Mouse (Mus musculus): Measurements from ENCODE around the gene Atp2a2. TPM values are rescaled to one million over a fixed set of nuclear protein-coding genes. Genes with fewer than 3 reads are reported as not detected.

Gene Atp2a2
- total RNA-seq, 1 experiment from 2014 or later: 107 TPM

DNA sequence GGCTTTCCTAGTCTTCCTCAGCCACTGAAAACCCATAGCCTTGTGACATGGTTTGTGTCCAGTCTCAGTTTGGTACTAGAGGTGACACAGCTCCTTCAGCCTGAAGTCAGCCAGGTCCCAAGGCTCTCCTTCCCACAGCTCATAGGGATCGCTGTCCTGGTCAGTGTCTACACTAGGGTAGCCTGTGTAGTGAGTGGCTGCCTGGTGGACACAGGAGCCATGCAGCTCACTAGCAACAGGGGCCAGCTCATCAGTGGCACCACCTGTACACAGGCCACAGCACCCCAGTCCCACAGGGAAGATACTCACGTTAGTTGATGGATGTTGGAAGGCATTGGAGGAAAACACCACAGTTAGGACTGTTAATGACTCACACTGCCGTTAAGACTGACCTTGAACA, 46.4 kb downstream of the Atp2a2 start:
- ATAC-seq (replicated peaks; ENCODE audit: low read depth, poor library complexity, severe bottlenecking): no peak

DNA sequence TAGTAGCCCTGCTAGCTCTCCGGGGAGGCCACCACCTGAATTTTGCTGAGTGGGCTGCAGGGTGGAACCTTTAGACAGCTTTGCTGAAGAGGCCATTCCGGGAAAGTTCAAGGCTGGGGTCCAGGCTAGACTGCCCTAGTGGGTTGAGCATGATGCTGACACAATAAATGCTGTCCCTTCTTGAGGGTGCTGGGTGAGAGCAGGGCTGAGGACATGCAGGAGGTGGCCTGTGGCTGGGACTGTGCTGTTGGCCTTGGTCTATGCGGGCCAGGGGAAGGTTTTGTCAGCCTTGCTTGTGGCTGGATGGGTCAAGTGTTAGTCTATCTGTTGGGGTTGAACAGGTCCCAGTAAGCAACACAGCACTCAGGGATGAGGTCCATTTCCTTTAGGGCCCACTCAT, 47.1 kb downstream of the Atp2a2 start:
- ATAC-seq (replicated peaks; ENCODE audit: low read depth, poor library complexity, severe bottlenecking): no peak

DNA sequence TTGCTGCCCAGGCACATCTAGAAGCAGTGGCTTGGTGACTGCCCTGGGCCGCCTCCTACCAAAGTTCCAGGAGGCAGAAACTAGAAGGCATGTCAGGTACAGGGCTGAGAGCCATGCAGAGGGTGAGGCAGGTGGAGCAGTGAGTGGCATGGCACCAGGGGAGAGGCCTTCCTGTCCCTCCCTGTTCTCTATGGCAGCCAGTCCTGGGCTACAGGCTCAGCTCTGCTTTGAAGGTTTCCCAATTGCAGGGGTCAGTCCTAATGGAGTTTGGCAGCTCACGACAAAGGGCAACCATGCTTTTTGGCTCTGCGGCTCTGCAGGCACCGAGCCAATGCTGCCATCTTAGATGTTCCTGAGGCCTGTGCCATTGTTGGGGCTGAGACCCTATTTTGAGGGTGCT, 47.6 kb downstream of the Atp2a2 start:
- no peak for ATAC-seq (replicated peaks; ENCODE audit: low read depth, poor library complexity, severe bottlenecking)

DNA sequence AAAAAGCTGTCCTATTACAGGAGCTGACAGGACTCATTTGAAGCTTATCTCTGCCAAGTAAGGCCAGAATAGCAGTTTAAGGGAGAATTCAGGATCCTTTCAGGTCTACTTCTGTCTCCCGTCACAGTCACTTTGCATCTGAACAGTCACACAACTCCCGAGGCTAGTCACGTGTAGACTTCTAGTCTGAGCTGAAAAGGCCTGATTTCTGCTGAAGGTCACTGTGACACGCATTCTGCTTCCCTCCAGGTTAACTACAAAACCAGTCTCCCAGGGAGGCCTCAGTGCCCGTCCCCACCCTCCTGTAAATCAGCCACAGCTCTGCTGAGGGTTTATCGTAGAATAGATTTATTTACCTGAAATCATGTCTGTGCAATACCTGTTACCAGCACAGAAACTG, 48.8 kb downstream of the Atp2a2 start:
- no peak for ATAC-seq (replicated peaks; ENCODE audit: low read depth, poor library complexity, severe bottlenecking)

DNA sequence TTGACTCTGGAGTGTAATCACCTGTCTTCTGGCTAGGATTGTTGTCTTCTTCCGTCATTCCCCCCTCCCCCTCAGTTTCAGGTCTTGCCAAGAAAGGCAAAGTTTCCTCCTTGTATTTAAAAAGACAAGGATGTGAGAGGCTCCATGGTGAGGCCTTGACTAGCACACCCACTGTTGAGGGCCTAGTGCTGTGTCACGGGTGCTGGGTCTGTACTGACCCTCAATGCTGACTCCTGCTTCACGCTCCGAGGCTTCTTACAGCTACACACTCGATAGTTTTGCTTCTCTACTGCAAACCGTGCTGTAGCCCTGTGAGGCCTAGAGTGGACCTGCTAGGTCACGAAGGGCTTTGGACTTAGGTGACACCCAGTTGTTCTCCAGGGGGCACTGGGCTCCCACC, 49.8 kb downstream of the Atp2a2 start:
- no peak for ATAC-seq (replicated peaks; ENCODE audit: low read depth, poor library complexity, severe bottlenecking)

DNA sequence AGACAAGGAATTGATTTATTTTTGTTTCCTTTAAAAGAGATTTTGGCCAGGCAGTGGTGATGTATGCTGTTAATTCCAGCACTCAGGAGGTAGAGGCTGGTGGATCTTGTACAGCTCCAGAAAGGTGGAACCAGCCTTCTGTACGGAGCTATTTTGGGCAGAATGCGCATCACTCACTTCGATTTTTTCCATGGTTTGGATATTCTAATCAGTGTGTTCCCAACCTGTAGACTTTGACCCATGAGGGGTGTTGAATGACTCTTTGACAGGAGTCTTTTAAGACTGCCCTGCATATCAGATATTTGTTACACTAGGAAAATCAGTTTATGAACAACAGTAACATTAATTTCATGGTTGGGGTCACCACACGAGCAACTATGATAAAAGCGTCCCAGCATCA, 50.7 kb downstream of the Atp2a2 start:
- no peak for ATAC-seq (replicated peaks; ENCODE audit: low read depth, poor library complexity, severe bottlenecking)

DNA sequence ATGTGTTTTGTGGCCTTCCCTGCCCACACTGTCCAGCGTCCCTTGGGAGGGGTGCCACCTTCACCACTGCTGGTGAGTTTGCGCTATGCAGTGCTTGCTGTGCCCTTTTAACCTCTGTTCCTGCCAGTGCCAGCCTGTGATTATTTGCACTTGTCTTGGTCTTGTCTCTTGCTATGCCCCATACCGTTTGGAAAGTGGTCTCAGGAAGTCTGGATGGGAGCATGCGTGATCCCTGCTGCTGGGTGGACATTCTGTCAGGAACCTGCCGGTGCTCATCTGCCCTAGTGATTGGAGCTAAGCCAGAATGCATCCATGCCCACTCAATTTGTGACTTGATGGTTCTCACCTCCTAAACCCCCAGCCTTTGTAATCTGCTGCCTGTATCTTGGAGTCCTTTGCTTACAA, 51.1 kb downstream of the Atp2a2 start:
- no peak for ATAC-seq (replicated peaks; ENCODE audit: low read depth, poor library complexity, severe bottlenecking)

DNA sequence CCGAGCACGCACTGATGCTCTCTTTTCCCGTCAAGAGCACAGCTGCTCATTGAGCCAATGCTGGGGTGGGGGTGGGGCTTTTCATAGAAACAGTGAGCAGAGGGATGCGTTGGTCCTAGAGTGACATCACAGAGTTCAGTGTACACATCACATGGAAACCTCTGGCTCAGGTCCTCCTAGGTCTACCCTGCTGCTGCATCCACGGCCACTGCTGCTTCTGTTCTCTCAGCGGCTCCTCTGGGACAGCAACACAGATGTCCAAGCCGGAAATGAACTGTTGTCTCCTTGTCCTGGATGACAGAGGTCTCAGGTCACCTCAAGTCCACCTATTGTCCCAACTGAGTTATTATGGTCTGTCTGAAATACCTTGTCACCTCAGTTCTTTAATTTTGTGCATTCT, 52.1 kb downstream of the Atp2a2 start:
- no peak for ATAC-seq (replicated peaks; ENCODE audit: low read depth, poor library complexity, severe bottlenecking)

DNA sequence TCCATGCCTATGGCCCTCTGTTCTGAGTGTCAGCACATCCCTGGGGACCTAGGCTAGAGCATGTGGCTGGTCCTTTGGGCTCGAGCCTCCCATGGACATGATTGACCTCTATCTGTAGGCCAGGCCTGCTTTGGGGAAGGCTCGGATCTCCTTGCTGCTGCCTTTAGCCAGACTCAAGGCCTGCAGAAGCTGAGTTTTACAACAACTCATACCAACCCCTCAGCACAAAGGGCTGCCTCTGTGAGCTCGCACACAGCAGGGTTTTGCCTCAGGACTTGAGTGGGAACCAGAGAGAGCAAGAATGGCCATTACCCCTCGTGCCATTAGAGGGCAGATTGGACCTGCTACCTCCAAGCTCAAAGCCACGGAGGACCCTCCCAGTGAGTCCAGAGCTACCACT, 53.2 kb downstream of the Atp2a2 start:
- no peak for ATAC-seq (replicated peaks; ENCODE audit: low read depth, poor library complexity, severe bottlenecking)

DNA sequence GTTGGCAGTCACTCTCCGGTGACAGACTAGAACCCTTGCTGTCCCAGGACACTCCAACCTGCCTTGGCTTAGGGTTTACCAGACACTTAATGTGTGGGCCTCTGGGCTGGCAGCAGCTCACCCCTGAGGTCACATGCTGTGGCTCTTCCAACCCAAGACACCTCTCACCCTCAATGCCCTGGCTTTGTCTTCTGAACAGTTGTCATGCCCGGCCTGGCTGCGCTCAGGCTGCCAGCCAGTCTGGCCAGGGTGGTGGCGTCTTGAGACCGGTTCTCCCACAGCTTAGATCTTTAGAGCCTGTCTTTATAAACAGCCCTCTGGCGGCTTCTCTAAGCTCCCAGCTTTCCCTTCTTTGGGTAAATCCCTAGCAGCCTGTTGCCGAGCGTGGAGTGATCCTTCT, 54.2 kb downstream of the Atp2a2 start:
- no peak for ATAC-seq (replicated peaks; ENCODE audit: low read depth, poor library complexity, severe bottlenecking)

DNA sequence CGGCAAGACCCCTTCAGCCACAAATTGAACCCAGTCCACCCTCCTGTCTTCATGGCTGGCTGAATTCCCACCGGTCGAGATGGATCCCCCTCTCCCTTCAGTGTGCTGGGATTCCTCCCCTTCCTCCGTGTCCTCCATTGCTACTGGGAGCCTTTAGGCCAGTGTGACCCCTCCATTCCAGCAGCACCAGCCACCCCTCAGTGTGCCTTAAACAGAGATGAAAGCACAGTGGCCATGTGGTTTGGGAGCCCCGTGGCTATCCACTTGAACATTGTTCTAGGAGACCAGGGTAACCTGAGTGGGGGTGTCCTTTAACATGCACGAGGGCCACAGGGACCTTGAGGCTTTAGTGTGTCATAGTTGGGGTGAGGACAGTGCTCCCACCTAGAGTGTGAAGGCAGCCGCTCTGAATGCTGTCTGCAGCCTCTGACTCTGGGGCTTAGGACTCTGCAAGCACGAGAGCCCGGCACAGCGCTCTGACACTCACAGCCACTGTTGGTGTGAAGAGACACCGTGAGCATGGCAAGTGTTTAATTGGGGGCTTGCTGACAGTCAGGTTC, 56.9 kb downstream of the Atp2a2 start:
- ATAC-seq (replicated peaks; ENCODE audit: low read depth, poor library complexity, severe bottlenecking): no peak

DNA sequence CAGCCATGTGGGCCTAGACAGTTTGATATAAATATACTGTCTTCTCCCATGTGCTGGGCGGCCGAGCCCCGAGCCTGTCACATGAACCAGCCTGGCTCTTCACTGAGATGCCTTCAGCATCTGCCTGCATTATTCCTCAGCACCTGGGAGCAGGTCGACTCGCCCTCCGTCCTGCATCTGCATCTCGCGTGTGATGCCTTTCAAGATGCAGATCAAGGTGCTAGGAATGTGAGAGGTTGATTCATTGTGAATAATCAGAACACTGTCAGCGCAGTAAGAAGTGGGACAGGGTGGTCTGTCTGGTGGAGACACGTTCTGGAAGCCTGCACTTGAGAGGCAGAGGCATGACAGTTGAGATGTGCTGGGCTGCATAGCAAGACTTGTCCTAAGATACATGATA, 57.5 kb downstream of the Atp2a2 start:
- no peak for ATAC-seq (replicated peaks; ENCODE audit: low read depth, poor library complexity, severe bottlenecking)

DNA sequence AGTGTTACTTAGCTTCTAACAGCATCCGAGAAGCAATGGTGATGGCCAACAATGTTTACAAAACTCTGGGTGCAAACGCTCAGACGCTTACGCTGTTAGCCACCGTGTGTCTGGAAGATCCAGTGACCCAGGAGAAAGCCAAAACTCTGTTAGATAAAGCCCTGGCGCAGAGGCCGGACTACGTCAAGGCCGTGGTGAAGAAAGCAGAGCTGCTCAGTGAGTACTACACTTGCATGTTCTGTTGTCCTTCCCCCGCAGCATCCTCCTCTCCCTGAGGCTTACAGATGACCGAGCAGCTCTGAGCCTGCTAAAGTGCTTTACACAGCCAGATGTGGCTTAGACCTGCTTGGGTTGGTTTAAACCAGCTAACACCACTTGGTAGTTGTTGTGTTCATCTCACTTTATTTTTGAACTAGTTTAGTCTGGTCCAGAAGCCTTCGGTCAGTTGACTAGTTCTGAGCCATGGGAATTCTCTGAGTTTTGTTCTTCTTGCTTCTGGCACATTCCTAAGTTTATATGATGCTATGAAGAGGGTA, 61.9 kb downstream of the Atp2a2 start:
- no peak for ATAC-seq (replicated peaks; ENCODE audit: low read depth, poor library complexity, severe bottlenecking)

DNA sequence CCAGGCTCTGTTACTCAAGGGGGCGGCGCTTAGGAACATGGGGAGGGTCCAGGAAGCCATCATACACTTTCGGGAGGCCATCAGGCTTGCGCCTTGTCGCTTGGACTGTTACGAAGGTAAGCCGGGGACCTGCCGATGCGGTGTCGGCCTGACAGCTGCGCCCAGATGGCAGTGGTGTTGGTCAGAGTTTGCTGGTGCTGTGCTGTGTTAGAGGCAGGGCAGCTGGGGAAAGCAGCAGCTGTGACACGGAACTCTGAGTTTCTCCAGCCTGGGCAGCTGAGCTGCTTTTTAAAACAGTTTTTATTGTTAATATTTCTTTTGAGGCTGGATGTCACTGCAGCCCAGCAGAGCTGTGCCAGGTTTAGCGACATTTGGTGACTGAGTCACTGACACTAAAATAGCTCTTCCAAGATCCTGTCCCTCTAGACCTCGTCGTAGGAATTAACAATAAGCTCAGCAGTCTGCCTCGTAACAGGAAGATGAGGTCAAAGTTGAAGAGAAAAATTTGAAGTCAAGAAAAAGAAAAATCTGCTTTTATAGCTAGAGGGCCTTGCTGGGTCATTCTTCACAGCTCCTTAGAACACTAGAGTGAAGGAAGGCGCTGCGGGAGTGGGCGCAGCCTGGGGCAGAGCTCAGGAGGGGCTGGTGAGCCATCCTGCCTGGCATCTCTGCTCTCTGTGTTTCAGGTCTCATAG, 62.5 kb downstream of the Atp2a2 start:
- no peak for ATAC-seq (replicated peaks; ENCODE audit: low read depth, poor library complexity, severe bottlenecking)

DNA sequence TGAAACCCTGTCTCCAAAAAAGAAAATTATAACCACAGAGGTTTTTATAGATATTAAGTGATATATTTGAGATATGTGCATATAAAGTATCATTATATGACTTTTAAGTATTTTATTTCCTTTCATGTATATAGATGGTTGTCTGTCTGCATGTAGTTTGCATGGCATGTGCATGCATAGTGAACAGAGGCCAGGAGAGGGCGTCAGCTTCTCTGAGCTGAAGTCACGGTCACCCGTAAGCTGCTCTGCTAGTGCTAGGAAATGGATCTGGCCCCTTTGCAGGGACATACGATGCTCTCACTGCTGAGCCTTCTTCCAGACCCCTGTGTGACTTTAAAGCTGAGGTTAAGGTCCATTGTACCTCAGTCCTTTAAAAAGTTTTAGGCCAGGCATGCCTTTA, 67.5 kb downstream of the Atp2a2 start:
- no peak for ATAC-seq (replicated peaks; ENCODE audit: low read depth, poor library complexity, severe bottlenecking)

DNA sequence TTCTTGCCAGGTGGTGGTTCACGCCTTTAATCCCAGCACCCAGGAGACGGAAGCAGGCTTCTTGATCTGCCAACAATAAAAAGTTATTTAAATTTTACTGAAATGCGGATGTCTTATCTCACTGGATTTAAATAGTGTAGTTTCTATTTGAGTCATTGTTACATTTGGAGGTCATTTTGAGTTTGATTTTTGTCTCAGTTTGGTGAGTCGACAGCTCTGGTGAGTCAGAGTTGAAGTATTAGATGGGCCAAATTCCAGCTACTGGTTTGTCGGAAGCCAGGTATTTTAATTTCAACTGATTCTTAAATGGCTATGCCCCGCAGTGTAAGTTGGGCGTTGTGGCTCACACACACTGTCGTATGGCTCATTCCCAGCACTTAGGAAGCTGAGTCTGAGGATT, 70.8 kb downstream of the Atp2a2 start:
- no peak for ATAC-seq (replicated peaks; ENCODE audit: low read depth, poor library complexity, severe bottlenecking)

DNA sequence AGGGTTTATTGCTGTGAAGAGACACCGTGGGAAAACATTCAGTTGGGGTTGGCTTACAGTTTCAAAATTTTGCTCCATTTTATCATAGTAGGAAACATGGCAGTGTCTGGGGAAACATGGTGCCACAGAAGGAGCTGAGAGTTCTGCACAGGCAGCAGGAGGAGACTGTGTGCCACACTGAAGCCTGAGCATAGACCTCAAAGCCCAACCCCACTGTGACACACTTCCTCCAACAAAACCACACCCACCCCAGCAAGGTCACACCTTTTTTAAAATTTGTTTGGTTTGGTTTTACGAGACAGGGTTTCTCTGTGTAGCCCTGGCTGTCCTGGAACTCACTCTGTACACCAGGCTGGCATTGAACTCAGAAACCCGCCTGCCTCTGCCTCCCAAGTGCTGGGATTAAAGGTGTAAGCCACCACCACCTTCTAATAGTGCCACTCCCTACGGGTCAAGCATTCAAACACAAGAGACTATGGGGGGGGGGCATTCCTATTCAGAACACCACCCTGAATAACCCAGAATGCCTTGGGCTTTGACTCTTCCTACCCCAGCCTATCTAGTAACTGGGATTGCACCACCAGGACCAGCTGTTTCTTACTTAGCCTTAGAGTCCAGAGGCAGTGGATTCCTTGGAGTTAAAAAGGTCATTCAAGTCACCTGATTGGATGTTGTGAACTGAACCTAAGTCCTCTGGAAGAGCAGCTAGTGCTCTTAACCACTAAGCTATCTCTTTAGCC, 71.8 kb downstream of the Atp2a2 start:
- 0 out of 2 replicates have a peak, but pooled peaks have one; percentile 54 for ATAC-seq (replicated peaks; ENCODE audit: low read depth, poor library complexity, severe bottlenecking)

DNA sequence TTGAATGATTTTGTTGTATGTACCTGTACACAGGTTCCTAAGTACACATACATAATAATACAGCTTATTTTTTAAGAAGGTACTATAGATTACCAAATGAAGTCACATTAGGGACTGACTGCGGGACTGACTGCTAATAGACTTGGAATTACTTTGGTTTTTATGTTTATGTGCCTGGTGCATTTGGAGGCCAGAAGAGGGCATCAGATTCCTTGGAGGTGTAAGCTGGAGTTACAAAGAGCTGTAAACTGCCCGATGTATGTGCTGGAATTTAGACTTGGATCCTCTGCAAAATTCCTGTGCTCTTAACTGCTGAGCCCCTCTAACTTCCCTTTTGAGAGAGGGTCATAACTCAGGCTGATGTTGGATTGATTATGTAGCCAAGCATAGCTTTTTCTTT, 76.5 kb downstream of the Atp2a2 start:
- no peak for ATAC-seq (replicated peaks; ENCODE audit: low read depth, poor library complexity, severe bottlenecking)

DNA sequence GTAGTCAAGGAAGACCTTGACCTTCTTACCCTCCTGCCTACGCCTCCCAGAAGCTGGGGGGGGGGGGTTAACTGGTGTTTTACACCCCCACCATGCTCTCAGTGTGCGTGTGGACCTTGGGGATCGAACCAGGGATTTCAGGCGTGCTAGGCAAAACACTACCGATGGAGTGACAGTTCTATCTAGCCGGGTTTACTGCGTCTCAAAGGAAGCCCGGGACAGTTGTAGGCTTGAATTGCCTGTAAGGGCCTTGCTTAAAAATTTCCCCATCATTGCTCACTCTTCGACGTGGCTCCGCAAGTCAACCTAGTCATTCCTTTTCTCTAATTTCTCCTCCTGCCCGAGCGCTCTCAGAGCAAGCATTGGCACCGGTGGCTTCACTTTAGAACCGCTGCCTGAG, 78.9 kb downstream of the Atp2a2 start:
- no peak for ATAC-seq (replicated peaks; ENCODE audit: low read depth, poor library complexity, severe bottlenecking)

DNA sequence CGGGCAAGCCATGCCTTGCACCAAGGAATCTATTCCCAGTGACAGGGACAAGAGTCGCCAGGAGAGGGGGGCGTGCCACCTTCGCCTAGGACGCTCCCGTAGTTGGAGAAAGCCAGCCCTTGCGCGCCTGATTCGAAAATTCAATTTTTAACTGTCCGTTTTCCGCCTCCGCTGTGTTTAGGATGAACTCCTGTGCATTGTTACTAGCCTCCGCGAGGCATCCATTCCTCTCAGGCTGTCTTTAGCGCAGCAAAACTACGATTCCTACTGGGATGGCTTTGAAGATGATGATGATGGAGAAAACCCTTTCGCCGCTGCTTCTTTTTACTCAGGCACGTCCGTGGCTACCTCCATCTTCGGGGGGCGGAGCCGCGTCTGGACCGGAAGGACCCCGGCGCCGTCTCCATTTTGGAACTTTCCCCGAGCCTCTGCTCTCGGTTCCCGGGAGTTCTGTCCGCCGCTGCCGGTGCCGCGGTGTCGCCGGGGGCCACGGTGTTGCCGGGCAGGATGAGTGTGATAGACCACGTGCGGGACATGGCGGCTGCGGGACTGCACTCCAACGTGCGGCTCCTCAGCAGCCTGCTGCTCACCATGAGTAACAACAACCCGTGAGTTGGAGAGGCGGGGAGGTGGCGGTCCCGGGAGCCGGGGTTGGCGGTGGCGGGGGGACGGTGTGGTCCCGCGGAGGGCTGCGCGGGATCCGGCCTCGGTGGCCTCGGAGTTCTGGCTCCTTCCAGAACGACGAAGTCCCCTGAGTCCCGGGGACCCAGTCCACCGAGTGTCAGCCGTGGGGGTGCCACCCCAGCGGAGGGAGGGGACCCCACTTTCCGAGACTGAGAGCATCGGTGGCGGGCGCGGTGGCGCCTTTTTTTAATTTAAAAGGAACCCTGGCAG, 79.7 kb downstream of the Atp2a2 start:
- peak; percentile 92 for ATAC-seq (replicated peaks; ENCODE audit: low read depth, poor library complexity, severe bottlenecking)

Measured in common myeloid progenitor, adult 5-6 weeks (primary cell).